Mouse (Mus musculus): ENCODE measurements around the gene Plscr2.

DNA sequence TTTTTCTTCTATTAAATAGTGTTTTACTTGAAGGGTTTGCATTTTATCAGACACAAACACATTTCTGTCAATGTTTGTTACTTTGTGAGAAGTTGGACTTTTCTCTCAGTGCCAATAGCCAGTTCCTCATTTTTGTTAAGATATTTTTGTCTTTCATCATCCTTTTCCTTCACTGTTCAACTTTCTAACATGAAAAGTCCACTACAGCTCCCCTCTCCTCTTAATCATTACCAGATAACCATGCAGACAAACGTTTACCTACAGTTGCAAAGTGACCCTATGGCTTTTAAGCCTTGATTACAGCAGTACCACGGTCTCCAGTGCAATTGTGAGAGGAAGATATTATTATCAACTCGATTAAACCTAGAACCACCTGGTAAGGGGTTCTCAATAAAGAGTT, 25.8 kb downstream of the Plscr2 start:
- no peak for TF ChIP-seq CTCF (IDR thresholded peaks at IDR 0.05; ENCODE audit: low read depth, low read length)
- TF ChIP-seq POLR2A (IDR thresholded peaks at IDR 0.05; ENCODE audit: extremely low read depth, insufficient read depth, low read length) = no peak

All from liver, adult 2 months (tissue).